Mouse (Mus musculus) hindbrain, embryonic 13.5 days (tissue): ENCODE measurements around the gene Ctsd. TPM values are rescaled to one million over a fixed set of nuclear protein-coding genes. Genes with fewer than 3 reads are reported as not detected.
A peak's percentile ranks its signal among the peaks of the same experiment; 100 is the strongest.

ENCODE experiments used
- ATAC-seq: fragments of 200-750 bp; cut with Nextera tagmentation; 2 replicates; pipeline ENCODE4 v1.8.0; 2017; ENCODE audit warnings: moderate TSS enrichment; ENCODE audit not compliant: low FRiP score
- H3K27ac ChIP-seq: fragments of 300-500 bp; sonication (generic); 2 replicates; pipeline ENCODE4 v1.5.1; 2015; ENCODE audit warnings: inconsistent platforms, mild to moderate bottlenecking, moderate library complexity
- H3K27me3 ChIP-seq: fragments of 300-500 bp; sonication (generic); 2 replicates; pipeline ENCODE4 v1.6.1; 2015; ENCODE audit warnings: mild to moderate bottlenecking, inconsistent platforms
- H3K36me3 ChIP-seq: fragments of 300-500 bp; sonication (generic); 2 replicates; pipeline ENCODE4 v1.6.1; 2015; ENCODE audit warnings: mild to moderate bottlenecking, inconsistent platforms
- H3K4me1 ChIP-seq: fragments of 300-500 bp; sonication (generic); replicated peaks from 2 replicates; pipeline ENCODE4 v1.6.1; 2015; ENCODE audit warnings: inconsistent platforms
- H3K4me2 ChIP-seq: fragments of 300-500 bp; sonication (generic); 2 replicates; pipeline ENCODE4 v1.6.1; 2015; ENCODE audit warnings: inconsistent platforms, mild to moderate bottlenecking, moderate library complexity
- H3K4me3 ChIP-seq: fragments of 300-500 bp; sonication (generic); 2 replicates; pipeline ENCODE4 v1.5.1; 2015; ENCODE audit warnings: mild to moderate bottlenecking, inconsistent platforms
- H3K9ac ChIP-seq: fragments of 300-500 bp; sonication (generic); 2 replicates; pipeline ENCODE4 v1.6.1; 2015; ENCODE audit warnings: mild to moderate bottlenecking, inconsistent platforms
- H3K9me3 ChIP-seq: fragments of 300-500 bp; sonication (generic); 2 replicates; pipeline ENCODE4 v1.6.1; 2016; ENCODE audit warnings: inconsistent platforms
- WGBS: fragments of 180-500 bp; shearing (Covaris S2); methylation state at CpG from one replicate; pipeline ENCODE4 v1.1.7; 2015; 5-methylcytosine and 5-hydroxymethylcytosine counted together
- polyA plus RNA-seq: library from polyadenylated mRNA; unstranded; fragments of >200 nt; fragmentation: Nextera tagmentation; extraction: Ambion mirVana; gene quantifications from 2 replicates; pipeline ENCODE4 v1.2.1, GENCODE M21; 2015

Ctsd gene
- 270 and 293 TPM in 2 replicates for polyA plus RNA-seq

- peak; percentile 96 for ATAC-seq
- peak within 1 kb of the TSS; percentile 86 for H3K9ac ChIP-seq
- WGBS, result under 1% methylated on average over 55 of the region's 55 CpGs
These were observed at the start of gene Ctsd for GRCm38 (mm10) chr7:142387419-142388148. Gene Ctsd (minus strand): TSS chr7:142388038.

GRCm38 (mm10) chr7:142437324-142437723 is 49.5 kb upstream of the Ctsd start:
- Histone ChIP-seq H3K4me2 (no peak overlapping the region), H3K9me3 (no peaks in the 10 kb centered on the region), H3K36me3 (no peaks in the 10 kb centered on the region), H3K4me1 (0 out of 2 replicates have a peak, but pooled peaks cover 4% of the 10 kb centered on the region), H3K27ac (no peak overlapping the region), H3K9ac (no peak overlapping the region), H3K4me3 (no peak overlapping the region), H3K27me3 (no peaks in the 10 kb centered on the region; the same call in 1 of the 2 replicates)
- no peak for ATAC-seq
- WGBS, result 83% methylated on average over 5 of the region's 5 CpGs

More at GRCm38 (mm10) chr7:142387419-142388148, at the start of gene Ctsd:
- Histone ChIP-seq H3K4me2 (peak within 1 kb of the TSS; percentile 94), H3K27me3 (peaks cover 6% of the 10 kb centered on the region; the same call in 1 of the 2 replicates), H3K4me3 (peak within 1 kb of the TSS; percentile 65), H3K27ac (peak within 1 kb of the TSS; percentile 82), H3K4me1 (peaks cover 24% of the 10 kb centered on the region), H3K9me3 (no peaks in the 10 kb centered on the region), H3K36me3 (peaks cover 34% of the 10 kb centered on the region)

GRCm38 (mm10) chr7:142435524-142435923 is 47.7 kb upstream of the Ctsd start:
- no peak for ATAC-seq
- H3K9me3 ChIP-seq, result no peaks in the 10 kb centered on the region
- H3K4me2 ChIP-seq, result no peak overlapping the region
- H3K36me3 ChIP-seq, result no peaks in the 10 kb centered on the region
- H3K27ac ChIP-seq, result no peak overlapping the region
- 23% methylated on average over 4 of the region's 4 CpGs for WGBS
- H3K9ac ChIP-seq, result no peak overlapping the region
- H3K4me3 ChIP-seq, result no peak overlapping the region
- H3K4me1 ChIP-seq, result peaks cover 8% of the 10 kb centered on the region
- H3K27me3 ChIP-seq, result no peaks in the 10 kb centered on the region; the same call in 1 of the 2 replicates

GRCm38 (mm10) chr7:142434137-142434865 is 46.5 kb upstream of the Ctsd start, which contains the start of gene Syt8:
Gene Syt8 (plus strand): TSS chr7:142434850.
- Histone ChIP-seq H3K36me3 (no peaks in the 10 kb centered on the region), H3K4me3 (no peak within 1 kb of the TSS), H3K9ac (no peak within 1 kb of the TSS), H3K27me3 (no peaks in the 10 kb centered on the region; the same call in 1 of the 2 replicates), H3K4me1 (peaks cover 17% of the 10 kb centered on the region), H3K27ac (no peak within 1 kb of the TSS), H3K9me3 (no peaks in the 10 kb centered on the region), H3K4me2 (no peak within 1 kb of the TSS)
- 85% methylated on average over 10 of the region's 10 CpGs for WGBS
- no peak for ATAC-seq

GRCm38 (mm10) chr7:142433623-142434022 is 45.8 kb upstream of the Ctsd start:
- ATAC-seq, result no peak
- Histone ChIP-seq H3K27ac (no peak overlapping the region), H3K4me1 (peaks cover 17% of the 10 kb centered on the region), H3K4me2 (no peak overlapping the region), H3K4me3 (no peak overlapping the region), H3K36me3 (no peaks in the 10 kb centered on the region), H3K9ac (no peak overlapping the region), H3K27me3 (no peaks in the 10 kb centered on the region; the same call in 1 of the 2 replicates), H3K9me3 (no peaks in the 10 kb centered on the region)
- 47% methylated on average over 19 of the region's 19 CpGs for WGBS

- Histone ChIP-seq H3K4me1 (peaks cover 17% of the 10 kb centered on the region), H3K36me3 (no peaks in the 10 kb centered on the region), H3K27ac (no peak overlapping the region; the same call in 1 of the 2 replicates), H3K9me3 (no peaks in the 10 kb centered on the region), H3K27me3 (no peaks in the 10 kb centered on the region; the same call in 1 of the 2 replicates), H3K4me2 (no peak overlapping the region), H3K9ac (no peak overlapping the region), H3K4me3 (no peak overlapping the region)
- 86% methylated on average over 14 of the region's 14 CpGs for WGBS
- ATAC-seq, result no peak
These were observed 43.3 kb upstream of the Ctsd start for GRCm38 (mm10) chr7:142431106-142431505.

- Histone ChIP-seq H3K27ac (peak overlapping the region; percentile 55), H3K9ac (no peak overlapping the region), H3K27me3 (no peaks in the 10 kb centered on the region; the same call in 1 of the 2 replicates), H3K9me3 (no peaks in the 10 kb centered on the region), H3K36me3 (no peaks in the 10 kb centered on the region), H3K4me3 (no peak overlapping the region), H3K4me2 (peak overlapping the region; percentile 25; the same call in 1 of the 2 replicates), H3K4me1 (peaks cover 17% of the 10 kb centered on the region)
- peak; percentile 82 for ATAC-seq
- 43% methylated on average over 12 of the region's 12 CpGs for WGBS
These were observed 42.4 kb upstream of the Ctsd start for GRCm38 (mm10) chr7:142430160-142430678.

GRCm38 (mm10) chr7:142428213-142428612 is 40.4 kb upstream of the Ctsd start:
- Histone ChIP-seq H3K4me3 (no peak overlapping the region), H3K9ac (no peak overlapping the region), H3K27me3 (no peaks in the 10 kb centered on the region), H3K27ac (no peak overlapping the region), H3K4me2 (no peak overlapping the region), H3K36me3 (no peaks in the 10 kb centered on the region), H3K9me3 (no peaks in the 10 kb centered on the region), H3K4me1 (peaks cover 17% of the 10 kb centered on the region)
- 3% methylated on average over 7 of the region's 7 CpGs for WGBS
- ATAC-seq, result no peak

- H3K9ac ChIP-seq, result no peak overlapping the region
- no peak for ATAC-seq
- no peaks in the 10 kb centered on the region for H3K9me3 ChIP-seq
- no peak overlapping the region for H3K4me2 ChIP-seq
- H3K36me3 ChIP-seq, result no peaks in the 10 kb centered on the region
- 52% methylated on average over 11 of the region's 11 CpGs for WGBS
- 0 out of 2 replicates have a peak, but pooled peaks cover 4% of the 10 kb centered on the region for H3K27me3 ChIP-seq
- H3K4me3 ChIP-seq, result no peak overlapping the region
- peaks cover 12% of the 10 kb centered on the region for H3K4me1 ChIP-seq
- H3K27ac ChIP-seq, result no peak overlapping the region
These were observed 37.9 kb upstream of the Ctsd start for GRCm38 (mm10) chr7:142425641-142426213.

- 85% methylated on average over 2 of the region's 2 CpGs for WGBS
- ATAC-seq, result no peak
These were observed 34.0 kb upstream of the Ctsd start for GRCm38 (mm10) chr7:142421826-142422225.

GRCm38 (mm10) chr7:142419887-142420286 is 32.0 kb upstream of the Ctsd start:
- no peak overlapping the region for H3K27ac ChIP-seq
- 0 out of 2 replicates have a peak, but pooled peaks cover 4% of the 10 kb centered on the region for H3K27me3 ChIP-seq
- no peak for ATAC-seq
- H3K9me3 ChIP-seq, result no peaks in the 10 kb centered on the region
- no peaks in the 10 kb centered on the region for H3K36me3 ChIP-seq
- WGBS, result 84% methylated on average over 5 of the region's 5 CpGs
- H3K4me3 ChIP-seq, result no peak overlapping the region
- H3K9ac ChIP-seq, result no peak overlapping the region
- H3K4me1 ChIP-seq, result no peaks in the 10 kb centered on the region
- H3K4me2 ChIP-seq, result no peak overlapping the region

More at GRCm38 (mm10) chr7:142421826-142422225, 34.0 kb upstream of the Ctsd start:
- Histone ChIP-seq H3K4me1 (no peaks in the 10 kb centered on the region), H3K27ac (no peak overlapping the region), H3K9ac (no peak overlapping the region), H3K27me3 (0 out of 2 replicates have a peak, but pooled peaks cover 4% of the 10 kb centered on the region), H3K4me3 (no peak overlapping the region), H3K36me3 (no peaks in the 10 kb centered on the region), H3K4me2 (no peak overlapping the region), H3K9me3 (no peaks in the 10 kb centered on the region)

- no peak overlapping the region for H3K4me2 ChIP-seq
- no peak overlapping the region for H3K4me3 ChIP-seq
- H3K27ac ChIP-seq, result no peak overlapping the region
- H3K36me3 ChIP-seq, result no peaks in the 10 kb centered on the region
- 88% methylated on average over 8 of the region's 8 CpGs for WGBS
- H3K9me3 ChIP-seq, result no peaks in the 10 kb centered on the region
- H3K9ac ChIP-seq, result no peak overlapping the region
- no peak for ATAC-seq
- H3K27me3 ChIP-seq, result 0 out of 2 replicates have a peak, but pooled peaks cover 4% of the 10 kb centered on the region
- H3K4me1 ChIP-seq, result no peaks in the 10 kb centered on the region
These were observed 30.8 kb upstream of the Ctsd start for GRCm38 (mm10) chr7:142418679-142419078.
